Mouse (Mus musculus) limb, embryonic 15.5 days (tissue): ENCODE measurements at regions not wholly inside any gene's neighbourhood (a gene's known extent, or its start where the extent isn't known, plus 50 kb on each side); places are given as distances from the start of the nearest gene placed in this dataset.

ENCODE experiments used
- ATAC-seq: fragments of 200-750 bp; cut with Nextera tagmentation; 2 replicates; pipeline ENCODE4 v1.8.0; 2017; ENCODE audit warnings: low read depth, moderate TSS enrichment; ENCODE audit not compliant: insufficient number of reproducible peaks, low FRiP score, low TSS enrichment
- H3K27ac ChIP-seq: fragments of 300-500 bp; sonication (generic); 2 replicates; pipeline ENCODE4 v1.5.1; 2015; ENCODE audit warnings: moderate library complexity, mild to moderate bottlenecking, inconsistent platforms
- H3K27me3 ChIP-seq: fragments of 300-500 bp; sonication (generic); 2 replicates; pipeline ENCODE4 v1.6.1; 2015; ENCODE audit warnings: inconsistent platforms
- H3K36me3 ChIP-seq: fragments of 300-500 bp; sonication (generic); 2 replicates; pipeline ENCODE4 v1.6.1; 2015; ENCODE audit warnings: inconsistent platforms
- H3K4me1 ChIP-seq: fragments of 300-500 bp; sonication (generic); 2 replicates; pipeline ENCODE4 v1.6.1; 2015; ENCODE audit warnings: inconsistent platforms
- H3K4me2 ChIP-seq: fragments of 300-500 bp; sonication (generic); 2 replicates; pipeline ENCODE4 v1.6.1; 2015; ENCODE audit warnings: mild to moderate bottlenecking, inconsistent platforms
- H3K4me3 ChIP-seq: fragments of 300-500 bp; sonication (generic); 2 replicates; pipeline ENCODE4 v1.5.1; 2015; ENCODE audit warnings: mild to moderate bottlenecking, inconsistent platforms
- H3K9ac ChIP-seq: fragments of 300-500 bp; sonication (generic); 2 replicates; pipeline ENCODE4 v1.6.1; 2015; ENCODE audit warnings: inconsistent platforms
- H3K9me3 ChIP-seq: fragments of 300-500 bp; sonication (generic); 2 replicates; pipeline ENCODE4 v1.6.1; 2016; ENCODE audit warnings: inconsistent platforms
- WGBS: fragments of 180-500 bp; shearing (Covaris S2); methylation state at CpG from one replicate; pipeline ENCODE4 v1.1.7; 2015; 5-methylcytosine and 5-hydroxymethylcytosine counted together

DNA sequence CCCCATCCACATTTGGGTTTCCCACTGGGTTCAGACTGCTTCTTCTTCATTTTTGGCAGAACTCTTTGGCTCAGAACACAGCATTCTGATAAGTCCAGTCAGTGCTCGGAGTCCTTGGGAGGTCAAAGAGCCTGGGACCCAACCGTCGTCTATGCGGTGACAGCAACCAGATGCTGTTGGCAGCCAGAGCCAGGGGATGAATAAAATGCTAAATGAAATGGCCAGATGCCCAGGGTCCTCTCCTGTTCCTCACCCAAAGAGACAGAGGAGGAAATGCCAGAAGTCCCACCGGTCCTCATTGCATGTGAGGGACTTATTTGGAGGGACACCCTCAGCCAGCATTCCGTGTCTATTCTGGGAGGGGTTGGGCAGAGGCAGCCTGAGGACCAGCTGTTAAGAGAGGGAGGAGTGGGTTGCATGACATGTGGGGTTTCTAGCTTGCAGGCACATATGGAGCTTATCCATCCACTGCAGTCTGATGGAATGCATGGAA, 801.2 kb upstream of the Lrrc6 start:
- Histone ChIP-seq H3K36me3 (no peaks in the 10 kb centered on the region), H3K9me3 (no peaks in the 10 kb centered on the region), H3K9ac (no peak overlapping the region), H3K4me2 (no peak overlapping the region), H3K4me3 (no peak overlapping the region), H3K4me1 (0 out of 2 replicates have a peak, but pooled peaks cover 6% of the 10 kb centered on the region), H3K27me3 (no peaks in the 10 kb centered on the region), H3K27ac (peak overlapping the region; percentile 17)
- peak; percentile 77 for ATAC-seq
- 42% methylated on average over 6 of the region's 6 CpGs for WGBS

GRCm38 (mm10) chr15:67301024-67301423, 800.3 kb upstream of the Lrrc6 start:
- 0 out of 2 replicates have a peak, but pooled peaks cover 6% of the 10 kb centered on the region for H3K4me1 ChIP-seq
- no peaks in the 10 kb centered on the region for H3K27me3 ChIP-seq
- no peak for ATAC-seq
- no peak overlapping the region for H3K4me3 ChIP-seq
- no peak overlapping the region for H3K4me2 ChIP-seq
- no peaks in the 10 kb centered on the region for H3K9me3 ChIP-seq
- no peaks in the 10 kb centered on the region for H3K36me3 ChIP-seq
- WGBS: 46% methylated on average over 4 of the region's 4 CpGs
- 0 out of 2 replicates have a peak overlapping the region, but pooled peaks have one; percentile 9 for H3K27ac ChIP-seq
- H3K9ac ChIP-seq: no peak overlapping the region

- Histone ChIP-seq H3K4me3 (no peak overlapping the region), H3K36me3 (no peaks in the 10 kb centered on the region), H3K9ac (no peak overlapping the region), H3K4me1 (no peaks in the 10 kb centered on the region), H3K4me2 (no peak overlapping the region), H3K9me3 (no peaks in the 10 kb centered on the region), H3K27ac (no peak overlapping the region), H3K27me3 (no peaks in the 10 kb centered on the region)
- no peak for ATAC-seq
- 82% methylated on average over 1 of the region's 1 CpGs for WGBS
Observed at GRCm38 (mm10) chr15:67294797-67295196, 794.1 kb upstream of the Lrrc6 start.

DNA sequence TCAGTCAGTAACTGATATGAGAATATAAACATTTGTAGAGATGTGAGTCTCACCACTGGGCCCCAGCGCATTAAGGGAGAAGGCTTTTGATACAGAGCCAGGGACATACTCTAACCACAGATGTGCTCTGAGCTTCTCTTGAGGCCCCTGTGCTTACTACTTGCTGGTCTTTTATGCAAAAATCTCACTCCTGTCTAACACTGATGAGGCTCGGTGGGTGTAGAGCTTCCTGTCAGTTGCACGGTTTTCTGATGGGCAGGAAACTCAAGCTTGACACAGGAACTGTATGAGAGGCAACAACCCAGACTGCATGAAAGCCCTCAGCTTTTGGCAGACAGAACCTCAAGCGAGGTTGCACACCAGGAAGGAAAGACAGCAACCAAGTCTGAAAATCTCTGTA, 789.0 kb upstream of the Lrrc6 start:
- WGBS: 62% methylated on average over 4 of the region's 4 CpGs
- H3K4me1 ChIP-seq: no peaks in the 10 kb centered on the region
- H3K27me3 ChIP-seq: no peaks in the 10 kb centered on the region
- H3K36me3 ChIP-seq: no peaks in the 10 kb centered on the region
- no peak overlapping the region for H3K4me3 ChIP-seq
- no peak for ATAC-seq
- H3K27ac ChIP-seq: no peak overlapping the region
- H3K9ac ChIP-seq: no peak overlapping the region
- no peak overlapping the region for H3K4me2 ChIP-seq
- no peaks in the 10 kb centered on the region for H3K9me3 ChIP-seq

DNA sequence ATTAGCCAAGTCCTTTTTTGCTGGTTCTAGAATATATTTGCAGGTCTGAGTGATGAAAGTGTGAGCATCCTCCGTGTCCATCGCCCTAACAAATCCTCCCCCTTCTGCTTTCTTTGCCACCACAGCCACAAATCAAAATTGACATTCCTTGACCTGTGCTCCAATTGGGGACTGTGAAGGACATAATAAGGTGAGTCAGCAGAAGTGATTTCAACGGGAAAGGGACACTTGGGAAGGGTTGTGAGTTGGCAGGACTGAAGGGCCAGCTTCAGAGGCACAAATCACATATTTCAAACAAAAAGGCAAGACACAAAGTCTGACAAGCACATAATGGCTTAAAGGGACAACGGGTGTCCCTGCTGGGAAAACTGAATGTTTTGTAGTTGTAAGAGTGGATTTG, 784.2 kb upstream of the Lrrc6 start:
- 65% methylated on average over 4 of the region's 4 CpGs for whole genome bisulfite sequencing
- no peaks in the 10 kb centered on the region for H3K36me3 ChIP-seq
- H3K4me3 ChIP-seq: no peak overlapping the region
- H3K27ac ChIP-seq: no peak overlapping the region
- no peak overlapping the region for H3K4me2 ChIP-seq
- H3K27me3 ChIP-seq: no peaks in the 10 kb centered on the region
- H3K9ac ChIP-seq: no peak overlapping the region
- H3K9me3 ChIP-seq: no peaks in the 10 kb centered on the region
- no peak for ATAC-seq
- no peaks in the 10 kb centered on the region for H3K4me1 ChIP-seq

- ATAC-seq: no peak
- Histone ChIP-seq H3K9me3 (no peaks in the 10 kb centered on the region), H3K9ac (no peak overlapping the region), H3K4me3 (no peak overlapping the region), H3K27me3 (no peaks in the 10 kb centered on the region), H3K36me3 (no peaks in the 10 kb centered on the region), H3K27ac (no peak overlapping the region), H3K4me2 (no peak overlapping the region), H3K4me1 (no peaks in the 10 kb centered on the region)
- WGBS: 67% methylated on average over 3 of the region's 3 CpGs
Observed at GRCm38 (mm10) chr15:67283275-67283972, 782.7 kb upstream of the Lrrc6 start.

- Histone ChIP-seq H3K27ac (no peak overlapping the region), H3K36me3 (no peaks in the 10 kb centered on the region), H3K4me3 (no peak overlapping the region), H3K9ac (no peak overlapping the region), H3K4me2 (no peak overlapping the region), H3K9me3 (no peaks in the 10 kb centered on the region), H3K27me3 (no peaks in the 10 kb centered on the region), H3K4me1 (no peaks in the 10 kb centered on the region)
- 60% methylated on average over 1 of the region's 1 CpGs for WGBS
- no peak for ATAC-seq
Observed at GRCm38 (mm10) chr15:67278869-67279268, 778.2 kb upstream of the Lrrc6 start.

- H3K9ac ChIP-seq: no peak overlapping the region
- H3K4me2 ChIP-seq: no peak overlapping the region
- no peaks in the 10 kb centered on the region for H3K4me1 ChIP-seq
- no peak overlapping the region for H3K4me3 ChIP-seq
- H3K27me3 ChIP-seq: no peaks in the 10 kb centered on the region
- no peak overlapping the region for H3K27ac ChIP-seq
- no peaks in the 10 kb centered on the region for H3K9me3 ChIP-seq
- ATAC-seq: no peak
- H3K36me3 ChIP-seq: no peaks in the 10 kb centered on the region
Observed at GRCm38 (mm10) chr15:67275058-67275457, 774.3 kb upstream of the Lrrc6 start.

DNA sequence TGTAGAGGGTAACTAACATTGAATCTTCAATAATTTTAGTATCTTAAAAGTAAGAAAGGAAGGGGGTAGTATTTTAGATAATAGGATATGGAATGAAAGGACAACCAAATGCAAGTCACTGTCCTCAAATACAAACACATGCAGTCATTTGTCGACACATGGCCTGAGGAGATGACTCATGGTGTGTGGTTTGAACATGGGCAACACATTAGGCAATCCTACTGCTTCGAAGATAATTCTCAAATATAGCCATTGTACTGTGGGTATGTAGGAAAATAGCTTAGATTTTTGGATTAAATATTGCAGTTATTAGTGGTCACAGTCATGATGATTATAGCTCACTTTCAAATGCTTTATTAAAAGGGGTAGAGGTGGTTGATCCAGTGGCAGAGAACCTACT, 771.7 kb upstream of the Lrrc6 start:
- WGBS: 88% methylated on average over 2 of the region's 2 CpGs
- Histone ChIP-seq H3K4me3 (no peak overlapping the region), H3K9me3 (no peaks in the 10 kb centered on the region), H3K4me2 (no peak overlapping the region), H3K4me1 (no peaks in the 10 kb centered on the region), H3K27me3 (no peaks in the 10 kb centered on the region), H3K27ac (no peak overlapping the region), H3K36me3 (no peaks in the 10 kb centered on the region), H3K9ac (no peak overlapping the region)
- ATAC-seq: no peak

DNA sequence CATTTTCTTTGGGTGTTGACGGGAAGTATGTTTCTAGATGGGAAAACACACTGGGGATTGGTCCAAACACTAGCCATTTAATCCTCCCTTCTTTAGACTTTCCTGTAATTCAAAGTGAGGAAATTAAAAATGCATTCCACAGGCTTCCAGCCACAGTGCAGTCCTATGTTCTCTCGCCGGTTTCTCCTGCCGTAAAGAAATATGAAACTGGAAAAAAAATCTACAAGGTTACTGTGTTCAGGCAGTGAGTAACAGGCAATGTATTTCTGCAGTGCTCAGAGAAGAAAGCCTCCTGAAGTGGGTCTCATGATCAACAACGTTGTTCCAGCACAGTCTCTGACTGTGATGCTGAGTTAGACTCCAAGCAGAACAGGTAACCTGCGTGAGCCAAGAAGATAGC, 763.0 kb upstream of the Lrrc6 start:
- H3K4me3 ChIP-seq: no peak overlapping the region
- WGBS: 24% methylated on average over 6 of the region's 6 CpGs
- peaks cover 4% of the 10 kb centered on the region; the same call in 1 of the 2 replicates for H3K4me1 ChIP-seq
- no peaks in the 10 kb centered on the region for H3K9me3 ChIP-seq
- ATAC-seq: no peak
- no peak overlapping the region for H3K4me2 ChIP-seq
- peak overlapping the region; percentile 68; the same call in 1 of the 2 replicates for H3K27ac ChIP-seq
- H3K27me3 ChIP-seq: no peaks in the 10 kb centered on the region
- H3K9ac ChIP-seq: no peak overlapping the region
- no peaks in the 10 kb centered on the region for H3K36me3 ChIP-seq

GRCm38 (mm10) chr15:67263313-67263712, 762.6 kb upstream of the Lrrc6 start:
- WGBS: 50% methylated on average over 2 of the region's 2 CpGs
- no peak overlapping the region for H3K4me2 ChIP-seq
- ATAC-seq: no peak
- no peaks in the 10 kb centered on the region for H3K36me3 ChIP-seq
- no peaks in the 10 kb centered on the region for H3K27me3 ChIP-seq
- no peaks in the 10 kb centered on the region for H3K9me3 ChIP-seq
- no peak overlapping the region for H3K9ac ChIP-seq
- H3K4me1 ChIP-seq: peaks cover 4% of the 10 kb centered on the region; the same call in 1 of the 2 replicates
- H3K4me3 ChIP-seq: no peak overlapping the region
- 0 out of 2 replicates have a peak overlapping the region, but pooled peaks have one; percentile 59 for H3K27ac ChIP-seq

GRCm38 (mm10) chr15:67262269-67262668, 761.6 kb upstream of the Lrrc6 start:
- WGBS: 92% methylated on average over 2 of the region's 2 CpGs
- Histone ChIP-seq H3K9me3 (no peaks in the 10 kb centered on the region), H3K4me1 (peaks cover 4% of the 10 kb centered on the region; the same call in 1 of the 2 replicates), H3K4me2 (no peak overlapping the region), H3K4me3 (no peak overlapping the region), H3K36me3 (no peaks in the 10 kb centered on the region), H3K27me3 (no peaks in the 10 kb centered on the region), H3K27ac (no peak overlapping the region), H3K9ac (no peak overlapping the region)
- ATAC-seq: no peak
